14 mouse cellular contexts compared by ENCODE assay signal in genomic region chr17:50125900-50126299, GRCm38 (mm10).
"Had no signal": no experiment of that assay in that cellular context is flagged by ENCODE, and none has a peak within 500 bp of the region (broad histone marks: within the 10 kb centered on the region; RNA-seq: fewer than 3 reads in every experiment).

No protein-coding gene starts in this region.

- H3K4me3 ChIP-seq: layer of hippocampus, adult 2 months; limb, embryonic 12.5 days; liver, embryonic 13.5 days; lung, embryonic 15.5 days; megakaryocyte, embryonic 14.5 days; neural tube, embryonic 12.5 days; stomach, embryonic 15.5 days had no signal

- H3K36me3 ChIP-seq: limb, embryonic 12.5 days; liver, embryonic 13.5 days; lung, embryonic 15.5 days; neural tube, embryonic 12.5 days; stomach, embryonic 15.5 days had no signal

- H3K4me1 ChIP-seq: lung, embryonic 15.5 days had no signal

- DNase-seq: kidney, adult 11 months; liver; liver, embryonic 13.5 days; liver, postnatal 0 days; lung, postnatal 14 days; midbrain, embryonic 14.5 days; spleen, adult 18-20 months had no signal

- H3K27me3 ChIP-seq: limb, embryonic 12.5 days; liver, embryonic 13.5 days; lung, embryonic 15.5 days; neural tube, embryonic 12.5 days; stomach, embryonic 15.5 days had no signal

- H3K4me2 ChIP-seq: limb, embryonic 12.5 days; liver, embryonic 13.5 days; lung, embryonic 15.5 days; neural tube, embryonic 12.5 days; stomach, embryonic 15.5 days had no signal

- H3K27ac ChIP-seq: layer of hippocampus, adult 2 months; liver, embryonic 13.5 days; lung, embryonic 15.5 days; macrophage; neural tube, embryonic 12.5 days; stomach, embryonic 15.5 days had no signal

- H3K9ac ChIP-seq: limb, embryonic 12.5 days; liver, embryonic 13.5 days; liver, postnatal 0 days; lung, embryonic 15.5 days; neural tube, embryonic 12.5 days; stomach, embryonic 15.5 days had no signal

- ATAC-seq: liver, postnatal 0 days had no signal

- H3K9me3 ChIP-seq: limb, embryonic 12.5 days; liver, embryonic 13.5 days; lung, embryonic 15.5 days; megakaryocyte, embryonic 14.5 days; neural tube, embryonic 12.5 days; stomach, embryonic 15.5 days had no signal
